Mouse (Mus musculus): ENCODE measurements at regions not wholly inside any gene's neighbourhood (a gene's known extent, or its start where the extent isn't known, plus 50 kb on each side); places are given as distances from the start of the nearest gene placed in this dataset.

DNA sequence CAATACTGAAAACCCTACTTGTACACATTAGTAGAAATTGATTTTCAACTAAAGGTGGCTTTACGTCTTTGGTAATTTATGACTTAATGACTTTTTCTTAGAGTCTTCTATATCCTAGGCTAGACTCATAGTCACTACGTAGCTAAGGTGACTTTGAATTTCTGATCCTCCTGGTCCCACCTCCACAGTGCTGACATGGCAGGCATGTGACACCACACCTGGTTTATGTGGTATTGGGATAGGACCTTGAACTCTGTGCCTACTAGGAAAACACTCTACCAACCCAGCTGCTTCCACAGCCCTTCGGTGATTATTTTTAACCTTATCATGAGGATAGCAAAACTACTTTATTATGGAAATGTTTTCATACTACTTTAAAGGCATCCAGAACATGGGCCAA, 51.5 kb upstream of the D7Ertd443e start:
- no peak for DNase-seq (ENCODE audit: low spot score in 2 of 2)

DNA sequence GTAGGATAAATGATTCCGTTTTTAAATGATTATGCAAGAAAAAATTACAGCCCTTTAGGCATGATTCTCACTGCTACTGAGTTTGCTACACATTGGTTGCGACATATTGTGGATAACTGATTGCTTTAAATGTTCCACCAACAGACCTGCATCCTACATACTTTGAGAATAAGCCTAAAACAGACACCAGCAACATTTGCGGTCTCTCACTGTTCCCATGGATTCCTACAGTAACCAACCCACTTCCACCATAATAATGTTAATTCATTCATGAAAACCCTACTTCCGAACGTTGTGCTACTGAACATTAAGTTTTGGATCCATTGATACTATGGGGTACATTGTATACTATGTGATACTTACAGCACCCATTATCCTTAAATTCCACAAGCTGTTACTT, 53.8 kb upstream of the D7Ertd443e start:
- peak in 1 of 2 experiments; percentile 60 for DNase-seq (ENCODE audit: low spot score in 2 of 2)

DNA sequence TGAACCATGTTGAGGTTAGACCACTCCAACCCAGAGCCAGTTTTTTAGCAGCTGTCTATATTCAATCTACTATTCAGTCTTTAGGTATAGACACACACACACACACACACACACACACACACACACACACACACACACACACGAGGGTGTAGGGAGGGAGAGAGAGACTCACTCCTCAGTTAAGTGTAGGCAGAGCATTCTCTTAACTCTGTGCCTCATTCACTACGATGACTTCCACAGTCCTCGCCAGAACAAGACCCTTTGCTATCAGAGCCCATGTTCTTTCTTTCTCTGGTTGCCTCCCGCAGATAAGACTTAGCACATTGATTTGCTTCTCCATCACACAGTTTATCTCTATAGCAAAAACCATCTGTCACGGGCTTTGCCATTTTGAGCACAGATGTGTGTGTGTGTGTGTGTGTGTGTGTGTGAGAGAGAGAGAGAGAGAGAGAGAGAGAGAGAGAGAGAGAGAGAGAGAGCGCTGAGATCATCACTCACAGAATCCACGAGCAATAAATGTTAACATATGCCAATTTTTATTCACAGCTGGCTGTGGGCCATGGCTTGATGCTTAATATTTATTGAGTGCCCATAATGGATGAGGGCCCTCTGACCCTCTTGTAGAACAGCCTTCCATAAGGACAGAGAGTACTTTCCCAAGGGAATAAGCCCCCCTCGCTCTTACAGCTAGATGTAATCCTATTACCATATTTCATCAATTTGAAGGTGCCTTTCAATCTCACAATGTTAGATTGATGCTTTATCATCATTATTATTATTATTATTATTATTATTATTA, 59.7 kb upstream of the D7Ertd443e start:
- no peak for DNase-seq (ENCODE audit: low spot score in 2 of 2)

DNA sequence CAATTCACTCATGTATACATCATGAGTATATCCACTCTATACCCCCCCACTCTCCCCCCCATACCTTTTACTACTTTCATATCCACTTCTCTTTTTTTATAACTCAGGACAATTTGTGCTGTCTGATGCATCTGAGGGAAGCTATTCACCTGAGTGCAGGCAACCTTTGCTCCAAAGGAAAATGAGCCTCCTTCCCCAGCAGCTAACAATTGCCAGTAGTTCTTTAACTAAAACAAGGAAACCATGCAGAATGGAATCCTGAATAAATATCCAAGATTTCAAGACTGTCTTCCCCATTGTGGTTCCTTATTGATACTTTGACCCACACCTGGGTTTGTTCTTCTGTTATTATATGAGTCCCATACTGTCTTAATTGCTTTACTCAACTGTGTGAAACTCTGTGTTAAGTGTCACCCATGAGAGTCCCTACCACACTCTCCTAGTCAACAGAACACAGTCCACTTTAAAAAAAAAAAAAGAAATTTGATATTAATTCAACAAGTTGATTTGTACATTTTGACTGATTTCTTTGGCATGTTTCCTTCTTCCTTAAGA, 62.3 kb upstream of the D7Ertd443e start:
- no peak for DNase-seq (ENCODE audit: low spot score in 2 of 2)

DNA sequence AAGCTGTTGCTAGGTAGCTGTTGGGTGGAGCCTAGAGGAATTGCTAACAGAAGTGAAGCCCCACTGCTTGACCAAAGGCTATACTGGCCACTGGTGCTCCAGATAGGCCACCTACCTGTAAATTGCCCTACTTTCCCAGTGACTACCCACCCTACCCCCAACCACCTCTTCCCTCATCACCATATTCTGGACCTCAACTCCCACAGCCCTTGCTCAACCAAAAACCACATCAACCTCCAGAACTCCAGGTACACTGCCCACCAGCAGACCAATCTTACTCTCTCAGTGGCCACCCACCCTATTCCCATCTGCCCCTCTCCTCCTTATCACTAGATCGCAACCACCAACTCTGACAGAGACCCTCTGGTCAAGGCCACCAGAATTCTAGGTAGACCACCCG, 63.4 kb upstream of the D7Ertd443e start:
- no peak for DNase-seq (ENCODE audit: low spot score in 2 of 2)

DNA sequence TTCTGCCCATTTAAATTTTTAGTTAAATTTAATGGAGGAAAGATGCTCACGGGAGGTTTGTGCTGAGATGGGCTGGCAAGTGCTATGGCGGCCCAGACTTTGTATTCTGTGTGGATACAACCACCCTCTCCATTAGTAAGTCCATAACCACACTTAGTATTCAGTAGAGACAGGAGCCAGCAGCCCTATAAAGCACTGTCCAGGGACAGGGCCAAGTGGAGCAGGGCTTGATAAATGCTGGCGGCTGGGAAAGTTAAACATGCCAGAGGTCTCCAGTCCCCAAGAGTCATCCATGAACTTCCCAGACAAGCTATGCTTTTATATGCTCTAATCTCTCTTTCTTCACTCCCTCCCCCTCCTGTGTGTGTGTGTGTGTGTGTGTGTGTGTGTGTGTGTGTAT, 77.2 kb upstream of the D7Ertd443e start:
- no peak for DNase-seq (ENCODE audit: low spot score in 2 of 2)

DNA sequence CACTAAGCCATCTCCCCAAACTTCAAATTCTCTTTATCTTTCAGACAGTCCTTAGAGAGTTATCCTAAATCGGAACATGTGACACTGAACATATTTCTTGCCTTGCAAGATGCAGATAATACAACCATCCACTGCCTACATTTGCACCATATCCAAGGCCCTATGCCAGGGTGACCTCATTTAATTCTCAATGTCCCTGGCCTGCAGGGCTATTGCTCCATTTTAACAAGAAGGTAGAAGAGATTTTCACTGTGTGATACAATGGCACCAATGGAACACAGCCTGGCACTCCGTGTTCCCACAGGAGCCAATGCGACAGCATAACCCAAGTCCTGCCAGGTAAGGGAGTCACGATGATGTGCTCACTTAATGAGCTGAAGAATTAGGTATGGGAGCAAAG, 77.9 kb upstream of the D7Ertd443e start:
- DNase-seq (ENCODE audit: low spot score in 2 of 2): no peak

DNA sequence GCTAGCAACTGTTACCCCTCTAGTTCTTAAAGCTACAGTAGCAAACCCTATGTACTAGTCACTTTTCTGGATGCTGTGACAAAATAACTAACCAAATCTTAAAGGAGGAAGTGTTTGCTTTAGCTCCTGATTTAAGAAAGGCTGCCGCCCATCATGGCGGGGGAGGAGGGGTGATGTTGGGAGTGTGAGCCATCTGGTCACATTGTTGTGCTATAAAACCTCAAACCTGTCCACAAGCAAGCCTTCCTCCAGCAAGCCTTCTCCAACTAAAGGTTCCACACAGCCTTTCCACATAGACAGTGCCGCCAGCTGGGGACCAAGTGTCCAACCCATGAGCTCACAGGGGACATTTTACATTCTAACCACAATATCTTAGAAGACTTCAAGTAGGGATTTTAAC, 81.8 kb upstream of the D7Ertd443e start:
- DNase-seq (ENCODE audit: low spot score in 2 of 2): peak in 1 of 2 experiments; percentile 12

DNA sequence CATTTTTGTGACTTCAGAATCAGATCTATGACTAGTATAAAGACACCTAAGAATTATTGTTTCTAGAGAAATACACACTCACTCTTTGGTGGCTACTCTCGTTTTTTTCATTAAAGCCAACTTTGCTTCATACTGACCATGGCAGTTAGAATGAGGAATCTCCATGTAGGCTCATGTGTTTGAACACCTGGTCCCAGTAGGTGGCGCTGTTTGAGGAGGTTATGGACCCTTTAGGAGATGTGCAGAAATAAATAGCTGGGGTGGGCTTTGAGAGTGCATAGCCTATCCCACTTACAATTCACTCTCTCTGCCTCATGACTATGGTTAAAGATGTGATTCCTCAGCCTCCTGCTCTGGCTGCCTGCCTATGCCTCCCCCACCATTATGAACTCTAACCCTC, 85.8 kb upstream of the D7Ertd443e start:
- DNase-seq (ENCODE audit: low spot score in 2 of 2): peak in 1 of 2 experiments; percentile 26

DNA sequence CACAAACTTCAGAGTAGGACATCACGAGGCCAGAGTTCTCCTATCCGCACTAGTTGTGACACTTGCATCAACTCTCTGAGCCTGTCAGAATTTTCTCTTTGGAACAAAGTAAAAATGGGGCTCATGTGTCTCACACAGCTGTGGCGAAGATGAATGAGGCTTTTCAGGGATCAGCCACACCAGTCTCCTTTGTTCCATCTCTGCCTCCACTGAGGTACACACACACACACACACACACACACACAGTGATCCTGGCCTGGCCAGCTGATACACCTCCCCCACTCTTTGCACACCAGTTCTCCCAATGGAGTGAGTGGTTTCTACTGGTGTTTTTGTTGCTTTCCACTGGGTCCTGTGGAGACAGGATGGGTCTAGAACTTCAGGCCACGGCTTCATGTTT, 105.9 kb upstream of the D7Ertd443e start:
- peak in 1 of 2 experiments; percentile 56 for DNase-seq (ENCODE audit: low spot score in 2 of 2)

DNA sequence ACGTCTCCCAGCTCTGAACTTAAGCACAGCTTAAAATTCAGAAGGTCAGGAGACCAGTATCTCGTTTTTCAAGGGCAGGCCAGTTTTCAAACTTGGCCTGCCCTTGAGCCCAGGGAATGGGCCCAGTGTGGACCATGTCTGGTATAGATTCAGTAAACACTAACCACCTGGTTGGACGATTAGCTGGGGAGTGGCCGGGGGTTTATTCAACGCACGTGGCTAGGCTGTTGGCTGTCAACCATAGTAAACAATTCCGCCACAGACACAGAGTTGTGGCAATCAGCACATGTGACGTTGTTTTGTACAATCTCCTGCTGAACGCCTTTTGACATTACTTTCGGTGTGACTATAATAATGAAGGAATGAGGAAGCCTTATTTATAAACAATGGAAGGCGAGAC, 111.8 kb upstream of the D7Ertd443e start:
- DNase-seq (ENCODE audit: low spot score in 2 of 2): no peak

DNA sequence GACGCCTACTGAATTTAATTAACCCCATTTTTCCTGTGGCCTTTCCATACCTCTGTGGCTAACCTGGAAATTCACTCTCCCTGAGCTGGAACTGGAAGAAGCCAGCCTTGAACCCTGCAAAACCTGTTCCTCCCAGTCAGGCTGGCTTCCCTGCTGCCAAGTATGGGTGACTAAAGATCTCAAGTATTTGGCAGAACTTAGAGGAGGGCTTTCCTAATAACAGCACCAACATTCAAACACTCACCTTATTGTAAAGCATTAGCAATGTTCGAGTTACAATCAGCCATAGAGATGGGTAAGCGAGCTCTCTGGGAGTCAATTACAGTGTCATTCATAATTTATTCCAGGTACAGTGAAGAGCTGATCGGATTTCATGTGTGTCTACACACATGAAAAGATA, 112.4 kb upstream of the D7Ertd443e start:
- DNase-seq (ENCODE audit: low spot score in 2 of 2): no peak

DNA sequence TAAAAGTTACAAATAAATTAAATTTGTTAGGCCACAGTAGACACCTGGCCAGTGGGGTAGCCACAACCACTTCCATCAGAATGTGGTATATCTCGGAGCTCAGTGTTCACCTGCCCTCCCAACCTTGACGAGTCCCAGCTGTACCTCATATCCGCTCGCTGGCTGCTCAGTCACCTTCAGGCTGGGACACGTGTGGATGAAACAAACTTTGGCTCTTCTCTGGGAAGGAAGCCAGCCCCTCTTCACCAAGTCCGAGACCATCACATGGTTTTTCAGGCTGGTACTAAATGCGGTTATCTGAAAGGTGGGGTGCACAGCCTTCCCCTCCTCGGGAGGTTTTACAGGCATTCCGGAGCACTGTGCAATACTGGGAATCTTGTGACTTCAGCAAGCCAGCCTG, 113.3 kb upstream of the D7Ertd443e start:
- no peak for DNase-seq (ENCODE audit: low spot score in 2 of 2)

DNA sequence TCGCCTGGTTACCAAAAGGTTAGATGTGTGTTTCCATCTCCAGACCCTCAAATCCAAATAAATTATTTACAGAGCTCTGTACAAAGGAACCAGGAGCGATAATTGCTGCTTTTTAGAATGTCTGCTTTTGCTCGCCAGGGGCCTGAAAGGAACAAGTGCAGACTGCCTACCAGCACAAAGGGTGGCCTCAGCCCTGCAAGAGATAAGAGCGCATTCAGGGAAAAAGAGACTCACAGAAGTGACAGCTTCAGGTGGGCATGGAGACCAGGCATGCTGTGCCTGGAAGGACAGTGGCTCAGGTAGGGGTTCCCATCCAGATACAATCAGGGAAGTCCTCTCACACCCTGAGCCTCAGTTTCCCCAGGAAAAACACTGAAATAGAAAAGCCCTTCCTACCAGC, 114.0 kb upstream of the D7Ertd443e start:
- DNase-seq (ENCODE audit: low spot score in 2 of 2): no peak

DNA sequence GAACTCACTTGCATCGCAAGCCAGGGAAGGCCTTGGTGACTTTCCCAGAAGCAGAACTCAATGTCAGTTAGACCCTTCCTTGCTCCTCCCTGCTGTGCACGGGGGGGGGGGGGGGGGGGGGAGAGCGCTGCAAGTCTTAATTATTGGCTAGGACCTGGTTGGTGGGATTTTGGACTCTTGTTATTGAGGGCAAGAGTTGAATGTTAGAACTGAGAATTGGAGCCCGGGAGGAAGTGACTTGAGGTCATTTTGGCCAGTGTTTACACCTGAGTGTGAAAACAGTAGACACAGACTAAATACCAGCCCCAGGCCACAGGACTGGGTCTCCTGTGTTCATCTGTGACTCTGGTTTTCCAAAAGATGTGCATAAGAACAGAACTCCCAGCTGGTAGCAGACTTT, 114.7 kb upstream of the D7Ertd443e start:
- DNase-seq (ENCODE audit: low spot score in 2 of 2): no peak

DNA sequence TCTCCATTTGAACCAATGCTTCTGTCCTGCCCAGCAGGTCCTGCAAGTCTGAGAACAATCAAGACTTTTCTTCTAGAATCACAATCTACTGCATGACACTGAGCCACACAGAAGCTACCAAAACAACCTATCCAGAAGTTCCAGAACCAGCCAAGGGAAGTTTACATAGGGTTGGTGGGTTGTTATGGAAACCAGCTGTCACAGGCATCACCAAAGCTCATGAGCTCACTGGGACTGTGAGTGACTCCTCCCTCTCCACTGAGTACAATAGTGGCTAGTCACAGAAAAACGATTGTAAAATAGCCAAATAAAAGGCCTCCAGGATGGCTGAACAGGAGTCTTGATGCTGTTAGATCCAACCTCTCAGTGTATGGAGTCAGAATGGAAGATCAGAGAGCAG, 115.6 kb upstream of the D7Ertd443e start:
- peak; percentile 11 to 30 for DNase-seq (ENCODE audit: low spot score in 2 of 2)

DNA sequence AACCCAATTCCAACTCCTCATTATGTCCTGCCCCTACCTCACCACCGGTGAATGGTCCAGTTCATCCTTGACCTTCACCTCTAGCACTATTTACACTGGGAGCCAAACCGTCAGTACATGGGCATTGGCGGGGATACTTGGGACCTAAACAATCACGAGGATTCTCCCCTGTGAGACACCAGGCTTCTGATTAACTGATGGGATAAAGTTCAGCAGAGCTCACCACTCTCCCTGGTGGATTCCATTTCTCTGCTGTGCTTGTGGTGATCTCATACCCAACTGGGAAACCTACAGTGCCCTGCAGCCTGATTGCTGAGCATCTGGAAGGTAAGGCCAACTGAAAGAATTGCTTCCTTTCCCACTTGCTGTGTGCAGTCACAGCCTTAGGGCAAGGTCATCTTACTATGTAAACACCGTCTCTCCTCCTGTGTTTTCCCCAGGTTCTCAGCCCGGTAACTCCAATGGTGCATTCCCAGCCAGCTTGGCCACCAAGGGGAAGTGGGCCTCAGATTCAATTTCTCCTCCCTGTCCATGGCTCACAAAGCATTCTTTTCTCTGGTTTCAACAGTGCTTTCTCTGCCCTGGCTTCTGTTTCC, 125.0 kb upstream of the D7Ertd443e start:
- no peak for DNase-seq (ENCODE audit: low spot score in 2 of 2)

DNA sequence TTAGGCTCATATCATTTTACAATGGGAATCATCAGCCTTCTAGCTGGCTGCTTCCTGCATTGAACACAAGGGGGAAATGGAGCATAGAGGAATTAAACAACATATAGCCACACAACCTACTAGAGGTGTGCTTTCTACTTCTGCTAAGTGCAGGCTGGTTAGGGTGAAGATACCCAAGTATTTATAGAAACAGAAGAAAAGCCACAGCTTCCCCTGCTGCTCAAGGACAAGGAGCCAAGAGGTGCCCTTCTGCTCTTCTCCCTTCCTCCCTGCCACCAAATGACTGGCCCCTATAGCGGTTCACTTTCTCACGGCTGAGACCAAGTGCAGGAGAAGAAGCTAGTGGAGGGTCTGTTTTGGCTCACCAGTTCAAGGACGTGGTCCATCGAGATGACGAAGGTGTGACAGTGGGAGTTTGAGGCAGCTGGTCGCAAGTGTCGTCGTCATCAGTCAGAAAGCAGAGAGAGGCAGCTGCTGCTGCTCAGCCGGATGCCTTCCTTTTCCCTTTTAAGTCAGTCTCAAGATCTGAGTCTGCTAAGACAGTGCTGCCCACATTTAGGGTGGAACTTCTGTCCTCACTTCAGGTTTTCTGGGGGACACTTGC, 134.0 kb upstream of the D7Ertd443e start:
- peak in 1 of 2 experiments; percentile 13 for DNase-seq (ENCODE audit: low spot score in 2 of 2)

DNA sequence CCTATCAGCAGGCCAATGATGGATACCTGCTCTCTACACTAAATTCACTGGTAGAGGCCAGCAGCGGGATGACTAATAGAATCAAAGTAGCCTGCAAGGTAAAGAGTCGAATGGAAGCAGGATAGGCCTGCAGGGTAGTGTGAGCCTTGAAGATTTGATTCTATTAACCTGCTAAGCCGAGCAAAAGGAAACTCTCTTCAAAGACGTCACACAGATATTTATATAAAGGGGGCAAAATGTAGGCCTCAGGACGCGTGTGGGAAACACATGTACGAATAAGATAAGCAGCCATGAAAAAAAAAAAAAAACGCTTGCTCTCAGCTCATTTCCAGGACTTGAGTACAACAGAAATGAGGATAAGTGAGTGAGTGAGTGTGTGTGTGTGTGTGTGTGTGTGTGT, 138.4 kb upstream of the D7Ertd443e start:
- DNase-seq (ENCODE audit: low spot score in 2 of 2): no peak

DNA sequence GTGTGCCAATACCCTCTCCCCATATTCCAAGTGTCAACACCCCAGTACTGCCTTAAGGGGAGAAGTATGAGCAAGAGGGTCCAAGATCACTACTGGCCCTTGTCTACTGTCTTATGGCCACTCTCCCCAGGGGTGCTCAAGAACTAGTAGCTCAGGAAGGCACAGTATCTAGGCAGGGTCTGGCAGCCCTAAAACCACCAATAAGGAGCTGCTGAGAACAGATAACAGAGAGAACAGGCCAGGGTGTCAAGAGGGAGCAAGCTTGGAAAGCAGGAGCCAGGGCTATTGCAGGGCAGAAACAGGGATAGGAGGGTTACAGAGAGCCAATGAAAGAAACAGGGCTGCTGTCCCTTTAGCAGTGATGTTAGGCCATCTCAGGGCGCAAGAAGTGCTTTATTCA, 139.6 kb upstream of the D7Ertd443e start:
- DNase-seq (ENCODE audit: low spot score in 2 of 2): no peak

DNA sequence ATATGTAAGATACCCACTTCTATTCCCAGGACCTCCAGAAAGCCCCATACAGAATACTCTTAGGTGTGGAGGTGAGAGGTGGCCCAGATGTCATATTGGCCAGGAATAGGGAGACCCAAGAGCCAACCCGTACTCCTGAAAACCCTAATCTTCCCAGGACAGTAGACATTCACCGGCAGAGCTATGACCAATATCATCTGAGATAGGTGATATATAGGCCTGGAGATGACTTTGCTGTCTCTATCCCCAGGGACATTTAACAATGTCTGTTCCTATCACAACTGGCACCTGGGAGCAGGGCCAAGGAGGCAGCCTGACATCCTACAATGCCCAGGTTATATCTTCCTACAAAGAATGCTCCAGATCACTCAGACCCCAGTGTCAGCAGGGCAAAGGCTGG, 140.0 kb upstream of the D7Ertd443e start:
- DNase-seq (ENCODE audit: low spot score in 2 of 2): no peak

DNA sequence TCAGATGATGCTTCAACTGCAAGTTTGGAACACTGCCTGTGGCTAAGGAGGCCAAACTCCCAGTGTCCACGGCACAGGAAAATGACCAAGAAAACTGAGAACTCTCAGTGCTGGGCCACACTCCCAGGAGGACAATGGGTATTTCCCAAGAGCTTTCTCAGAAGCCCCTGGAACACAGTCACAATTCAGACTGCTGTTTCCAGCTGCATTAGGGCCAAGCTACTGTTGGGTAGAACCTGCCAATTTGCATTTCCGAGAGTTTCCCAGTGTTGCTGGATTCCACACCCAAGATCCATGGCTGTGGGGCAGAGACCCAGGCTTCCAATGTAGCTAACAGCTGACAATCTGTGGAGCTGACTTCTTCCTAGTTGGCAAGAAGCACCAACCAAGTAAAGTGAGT, 141.9 kb upstream of the D7Ertd443e start:
- DNase-seq (ENCODE audit: low spot score in 2 of 2): peak in 1 of 2 experiments; percentile 43

Data from layer of hippocampus, adult 18-20 months (tissue).